Mouse (Mus musculus): ENCODE results near the gene Camsap1. TPM values are rescaled to one million over a fixed set of nuclear protein-coding genes. Genes with fewer than 3 reads are reported as not detected.
A peak's percentile ranks its signal among the peaks of the same experiment; 100 is the strongest.

Camsap1 gene
- total RNA-seq, 2 experiments from 2014 or later, result 28.2 to 28.7 TPM

- peak; percentile 20 for DNase-seq
Measured at GRCm38 (mm10) chr2:25978997-25979396, 4.1 kb downstream of the Camsap1 start.

DNA sequence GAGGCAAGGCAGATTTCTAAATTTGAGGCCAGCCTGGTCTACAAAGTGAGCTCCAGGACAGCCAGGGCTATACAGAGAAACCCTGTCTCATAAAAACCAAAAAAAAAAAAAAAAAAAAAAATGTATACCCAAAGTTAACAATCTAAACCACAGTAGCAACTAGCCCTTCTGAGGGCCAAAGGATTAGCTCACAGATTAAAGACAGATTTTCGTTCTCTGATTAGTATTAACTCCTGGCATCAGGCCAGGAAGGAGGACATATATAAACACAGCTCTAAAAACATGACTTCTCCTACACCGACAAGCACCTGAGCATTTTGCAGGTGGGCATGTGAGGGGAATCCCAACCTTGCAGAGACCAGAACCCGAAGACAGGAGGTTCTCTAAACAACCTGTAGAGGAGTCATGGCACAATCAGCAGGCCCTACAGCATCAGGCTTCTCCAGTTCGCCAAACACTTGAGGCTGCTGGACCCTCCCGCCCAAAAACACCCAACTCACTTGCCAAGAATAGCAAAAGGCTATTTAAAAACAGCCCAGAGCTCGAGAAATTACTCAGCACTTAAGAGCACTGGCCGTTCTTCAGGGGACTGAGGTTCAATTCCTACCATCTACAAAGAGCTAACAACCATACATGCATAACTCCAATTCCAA, 5.4 kb downstream of the Camsap1 start:
- DNase-seq, result no peak

- no peak for DNase-seq
Measured at GRCm38 (mm10) chr2:25975141-25975770, 7.8 kb downstream of the Camsap1 start.

DNA sequence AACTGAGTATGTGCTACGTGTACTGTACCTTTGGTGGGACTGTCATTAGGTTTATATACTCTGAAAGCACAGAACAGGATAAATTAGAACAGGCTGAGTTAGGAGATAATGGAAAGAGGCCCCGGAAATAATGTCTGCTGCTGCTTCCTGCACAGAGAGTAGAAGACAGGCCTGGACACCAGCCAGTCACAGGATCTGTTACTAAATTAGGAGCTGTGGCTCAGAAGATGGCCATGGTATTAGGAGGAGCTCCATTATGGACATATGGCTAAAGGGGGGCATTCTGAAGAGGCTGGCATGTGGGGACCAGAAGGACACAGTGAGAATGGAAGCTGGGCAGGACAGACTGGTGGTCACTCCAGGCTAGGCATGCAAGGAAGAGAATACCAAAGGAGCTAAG, 12.7 kb downstream of the Camsap1 start:
- DNase-seq, result no peak

DNA sequence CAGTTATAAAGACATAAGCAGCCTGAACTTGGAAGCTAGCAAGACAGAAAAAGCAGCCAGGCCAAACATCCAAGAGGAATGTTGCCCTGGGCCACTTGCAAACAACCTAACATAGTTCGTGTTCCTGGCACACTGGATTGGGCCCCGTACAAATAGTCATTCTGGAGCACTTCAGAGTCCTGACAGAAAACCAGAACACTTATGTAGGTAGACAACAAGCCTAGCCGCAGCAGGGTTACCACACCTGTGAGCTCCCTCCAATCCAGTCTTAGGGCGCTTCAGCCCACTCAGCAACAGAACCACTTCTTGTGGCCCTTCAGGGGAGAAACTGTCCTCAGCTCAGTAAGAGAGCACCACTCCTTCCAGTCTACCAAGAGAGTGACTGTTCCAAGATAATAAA, 13.8 kb downstream of the Camsap1 start:
- DNase-seq, result no peak

- no peak for DNase-seq
Measured at GRCm38 (mm10) chr2:25949291-25949690, 33.8 kb downstream of the Camsap1 start.

DNA sequence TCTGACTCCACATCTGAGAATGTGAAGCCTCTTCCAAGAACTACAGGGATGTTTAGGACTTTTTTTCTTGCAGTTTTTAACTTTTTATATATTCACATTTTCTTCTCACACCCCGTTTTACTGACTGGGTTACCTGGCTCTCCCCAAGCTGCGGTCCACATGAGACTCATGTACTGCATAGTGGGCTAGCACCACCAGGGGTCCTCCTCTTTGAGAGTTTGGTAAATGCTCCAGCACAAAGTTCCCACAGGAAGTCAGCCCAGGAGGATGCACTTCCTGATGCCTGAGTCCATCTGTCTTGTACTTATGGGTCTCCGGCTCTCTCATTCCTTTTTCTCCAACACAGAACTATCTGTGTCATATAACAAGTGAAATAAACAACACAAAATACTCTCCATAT, 35.1 kb downstream of the Camsap1 start:
- peak; percentile 34 for DNase-seq

- DNase-seq, result no peak
Measured at GRCm38 (mm10) chr2:25943822-25944221, 39.3 kb downstream of the Camsap1 start.

DNA sequence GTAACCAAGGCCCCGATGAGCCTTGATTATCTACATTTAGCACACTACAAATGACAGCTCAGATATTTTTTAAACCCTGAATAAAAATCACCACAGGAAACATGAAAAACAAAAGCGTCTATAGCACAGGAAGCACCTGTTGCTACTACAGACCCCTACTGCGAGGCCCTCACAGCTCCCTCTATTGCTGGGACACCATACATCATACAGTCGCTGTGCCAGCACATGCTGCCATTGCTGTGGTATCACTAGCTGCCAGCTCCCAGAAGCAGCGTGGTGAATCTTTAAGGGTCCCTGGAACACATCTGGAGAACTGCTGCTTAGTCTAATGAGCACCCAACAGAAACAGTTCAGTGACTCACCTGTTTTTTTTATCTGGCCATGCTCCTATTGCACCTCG, 42.6 kb downstream of the Camsap1 start:
- no peak for DNase-seq

DNA sequence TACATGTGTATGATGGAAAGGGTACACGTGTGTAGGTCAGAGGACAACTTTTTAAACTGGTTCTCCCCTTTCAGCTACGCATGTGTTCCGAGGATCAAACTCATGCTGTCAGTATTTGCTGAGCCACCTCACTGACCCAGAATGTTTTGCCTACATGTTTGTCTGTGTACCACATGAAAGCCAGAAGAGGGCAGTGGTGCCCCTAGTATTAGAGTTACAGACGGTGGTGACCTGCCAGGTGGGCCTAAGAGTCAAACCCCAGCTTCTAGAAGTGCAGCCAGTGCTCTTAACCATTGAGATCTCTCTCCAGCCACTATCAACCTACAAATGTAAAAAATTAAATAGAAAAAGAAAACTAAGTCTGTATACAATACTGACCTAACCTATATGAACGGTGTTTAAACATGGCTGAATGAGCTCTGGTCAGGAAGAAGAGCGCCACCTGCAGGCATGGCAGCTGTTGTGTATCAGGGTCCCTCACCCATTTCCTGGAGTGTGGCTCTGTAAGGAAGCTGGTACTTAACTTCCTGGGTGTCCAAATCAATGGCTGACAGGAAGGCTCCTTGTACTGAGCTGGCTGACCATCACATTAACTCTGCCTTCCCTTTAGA, 51.7 kb downstream of the Camsap1 start:
- peak; percentile 49 for DNase-seq

GRCm38 (mm10) chr2:25927821-25928220, 55.3 kb downstream of the Camsap1 start:
- peak; percentile 43 for DNase-seq

- DNase-seq, result no peak
Measured at GRCm38 (mm10) chr2:25924934-25925333, 58.1 kb downstream of the Camsap1 start.

- no peak for DNase-seq
Measured at GRCm38 (mm10) chr2:25923799-25924198, 59.3 kb downstream of the Camsap1 start.

GRCm38 (mm10) chr2:25919972-25920371, 63.1 kb downstream of the Camsap1 start:
- no peak for DNase-seq

GRCm38 (mm10) chr2:25918408-25918807, 64.7 kb downstream of the Camsap1 start:
- no peak for DNase-seq

DNA sequence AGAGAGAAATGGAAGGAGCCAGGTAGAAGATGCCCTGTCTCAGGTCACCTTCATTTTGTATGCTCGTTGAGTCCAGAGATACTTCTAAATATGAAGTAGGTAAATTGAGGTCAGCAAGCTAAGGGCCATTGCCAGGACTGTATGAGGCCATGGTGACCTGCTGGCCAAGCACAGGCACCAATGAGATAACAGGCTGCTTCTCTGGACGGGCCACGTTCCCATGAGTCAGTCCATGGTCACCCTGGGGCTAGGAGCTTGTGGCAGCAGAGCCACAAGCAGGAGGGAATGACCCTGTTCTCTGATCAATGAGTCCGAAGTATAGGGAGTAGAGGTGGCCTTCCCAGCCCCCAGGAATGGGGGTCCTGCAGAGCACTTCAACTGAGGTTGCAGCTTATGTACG, 68.3 kb downstream of the Camsap1 start:
- no peak for DNase-seq

GRCm38 (mm10) chr2:25914201-25914600, 68.9 kb downstream of the Camsap1 start:
- peak; percentile 11 for DNase-seq

GRCm38 (mm10) chr2:25913247-25913646, 69.8 kb downstream of the Camsap1 start:
- peak; percentile 22 for DNase-seq

DNA sequence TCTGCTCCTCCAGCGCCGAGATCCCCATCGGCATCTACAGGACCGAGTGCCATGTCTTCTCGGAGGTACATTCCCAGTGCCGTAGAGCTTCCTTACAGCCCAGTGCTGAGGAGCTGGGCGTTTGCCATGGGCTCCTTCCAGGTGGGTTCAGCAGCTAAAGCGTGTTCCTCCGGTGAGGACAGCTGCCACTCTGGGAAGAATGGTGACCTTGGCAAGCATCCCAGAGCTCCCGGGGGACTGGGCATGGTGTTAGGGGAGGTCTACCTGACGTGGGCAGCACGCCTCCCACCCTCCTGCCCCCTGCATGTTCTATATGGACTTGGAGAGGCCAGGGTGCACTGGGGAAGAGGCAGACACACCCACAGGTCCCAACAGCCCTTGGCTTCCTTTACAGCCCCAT, 73.2 kb downstream of the Camsap1 start:
- no peak for DNase-seq

DNA sequence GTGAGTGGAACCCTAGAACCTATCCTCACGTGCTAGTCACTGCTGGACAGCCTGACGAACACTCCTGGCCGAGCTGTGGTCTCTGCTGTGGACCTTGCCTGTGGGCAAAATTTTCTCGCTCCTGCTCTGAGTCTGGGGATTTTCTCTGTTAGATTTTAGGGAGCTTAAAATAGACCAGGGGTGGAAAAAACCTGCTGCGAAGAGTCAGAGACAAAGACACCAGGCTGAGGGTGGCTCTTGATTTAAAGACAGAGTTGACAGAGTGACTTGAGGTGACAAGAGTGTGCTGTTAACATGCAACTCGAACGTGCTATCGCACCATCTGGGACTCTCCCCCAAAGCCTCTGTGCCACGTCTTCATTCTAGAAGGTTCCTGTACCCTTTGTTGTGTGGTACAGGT, 84.1 kb downstream of the Camsap1 start:
- DNase-seq, result no peak

- peak; percentile 26 for DNase-seq
Measured at GRCm38 (mm10) chr2:25892440-25892839, 90.6 kb downstream of the Camsap1 start.

DNA sequence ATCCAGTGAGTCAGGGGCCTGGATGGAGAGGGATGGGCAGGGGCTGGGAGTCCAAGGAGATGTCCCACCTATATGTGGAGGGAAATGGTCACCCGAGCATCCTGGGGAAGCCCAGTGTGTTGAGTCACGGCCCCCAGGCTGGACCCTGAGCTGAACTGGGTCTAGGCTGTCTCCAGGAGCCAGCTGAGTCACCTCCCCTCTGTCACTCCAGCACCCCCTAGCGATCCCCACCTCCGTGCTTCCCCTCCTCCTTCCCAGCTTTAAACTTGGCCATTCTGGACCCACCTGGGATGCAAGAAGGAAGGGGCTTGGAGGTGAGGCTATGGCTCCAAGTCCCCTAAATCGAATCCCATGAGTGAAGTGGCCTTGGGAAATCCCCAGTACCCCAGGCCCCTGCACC, 94.9 kb downstream of the Camsap1 start:
- peak; percentile 61 for DNase-seq

GRCm38 (mm10) chr2:25887226-25887625, 95.9 kb downstream of the Camsap1 start:
- no peak for DNase-seq

GRCm38 (mm10) chr2:25884756-25885155, 98.3 kb downstream of the Camsap1 start:
- no peak for DNase-seq

Data from adrenal gland, postnatal 10 days (tissue).